Comparison of ENCODE assay signal across 16 mouse cellular contexts in the genomic region with DNA sequence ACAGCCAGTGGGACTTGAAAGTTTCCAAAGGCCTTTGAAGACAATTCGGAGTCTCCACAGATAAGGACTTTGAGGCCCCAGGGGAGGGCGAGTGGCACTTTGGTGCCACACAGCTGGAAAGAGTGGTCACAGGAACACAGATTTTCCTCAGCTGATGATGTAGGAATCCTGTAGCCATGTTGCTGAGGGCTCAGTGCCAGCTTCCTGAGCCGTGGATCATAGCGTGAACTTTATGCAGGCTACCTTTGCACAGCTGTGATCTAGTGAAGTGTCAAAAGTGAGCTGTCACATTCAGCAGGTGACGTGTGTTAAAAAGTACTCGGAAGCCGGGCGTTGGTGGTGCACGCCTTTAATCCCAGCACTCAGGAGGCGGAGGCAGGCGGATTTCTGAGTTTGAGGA. TPM values are rescaled to one million over a fixed set of nuclear protein-coding genes. Genes with fewer than 3 reads are reported as not detected.
DNase-seq lines count a peak whose midpoint lies in the region; ATAC-seq and TF ChIP-seq lines count a peak whose summit lies in the region.
"Had no signal": no experiment of that assay in that cellular context is flagged by ENCODE, and none has a peak within 500 bp of the region (broad histone marks: within the 10 kb centered on the region; RNA-seq: fewer than 3 reads in every experiment).

No protein-coding gene starts in this region.

- no peaks in the 10 kb centered on the region; the same call in 1 of the 2 replicates for H3K79me2 ChIP-seq in heart, adult 2 months (replicated peaks; ENCODE audit: control insufficient read depth, insufficient read depth, low read length)

- no peak for DNase-seq in heart, adult 2 months
- no peak for DNase-seq in heart, postnatal 14 days
- DNase-seq in kidney, postnatal 10 days: peak; percentile 41
- no peak for DNase-seq in kidney, adult 18-20 months
- DNase-seq in midbrain, embryonic 11.5 days (ENCODE audit: low spot score, missing footprints): peak; percentile 6
- DNase-seq in ovary, adult 18-20 months (ENCODE audit: low spot score): no peak
- DNase-seq: B cell, adult 2 months; layer of hippocampus, adult 9-11 months; liver, embryonic 13.5 days; right cerebral cortex, adult 18-20 months; thymus, postnatal 4 days had no signal

- H3K9me3 ChIP-seq in midbrain, embryonic 11.5 days (ENCODE audit: control insufficient read depth, low read length): no peaks in the 10 kb centered on the region
- H3K9me3 ChIP-seq in midbrain, embryonic 16.5 days (replicated peaks; ENCODE audit: control insufficient read depth, low read length, poor library complexity, severe bottlenecking): no peaks in the 10 kb centered on the region
- H3K9me3 ChIP-seq: hindbrain, embryonic 12.5 days; intestine, embryonic 15.5 days; liver, embryonic 13.5 days; midbrain, embryonic 12.5 days had no signal

- no peak for TF ChIP-seq EP300 in heart, adult 2 months (IDR thresholded peaks at IDR 0.05; ENCODE audit: insufficient read depth, low read depth, low read length)

- no peak overlapping the region; the same call in 1 of the 2 replicates for H3K9ac ChIP-seq in heart, adult 2 months (ENCODE audit: low read depth, low read length)
- no peak overlapping the region for H3K9ac ChIP-seq in midbrain, embryonic 11.5 days (ENCODE audit: low read length)
- H3K9ac ChIP-seq in midbrain, embryonic 16.5 days (ENCODE audit: low read depth, low read length): no peak overlapping the region
- H3K9ac ChIP-seq: hindbrain, embryonic 12.5 days; intestine, embryonic 15.5 days; liver, embryonic 13.5 days; midbrain, embryonic 12.5 days had no signal

- peaks cover 52% of the 10 kb centered on the region for H3K4me1 ChIP-seq in heart, adult 2 months (ENCODE audit: control insufficient read depth, insufficient read depth, low read length)
- no peaks in the 10 kb centered on the region for H3K4me1 ChIP-seq in midbrain, embryonic 11.5 days (ENCODE audit: control insufficient read depth, insufficient read depth, low read length)
- peaks cover under 1% of the 10 kb centered on the region; the same call in 1 of the 2 replicates for H3K4me1 ChIP-seq in midbrain, embryonic 16.5 days (ENCODE audit: control insufficient read depth, insufficient read depth, low read length)
- H3K4me1 ChIP-seq: midbrain, embryonic 12.5 days had no signal

- no peak for TF ChIP-seq POLR2A in heart, adult 2 months (IDR thresholded peaks at IDR 0.05; ENCODE audit: insufficient read depth, low read depth, low read length)

- no peak overlapping the region for H3K4me3 ChIP-seq in heart, adult 2 months
- no peak overlapping the region for H3K4me3 ChIP-seq in midbrain, embryonic 11.5 days (ENCODE audit: low read depth, low read length)
- no peak overlapping the region for H3K4me3 ChIP-seq in midbrain, embryonic 16.5 days (ENCODE audit: low read depth, low read length)
- H3K4me3 ChIP-seq: hindbrain, embryonic 12.5 days; intestine, embryonic 15.5 days; liver, embryonic 13.5 days; midbrain, embryonic 12.5 days; myocyte had no signal

- no peak overlapping the region for H3K4me2 ChIP-seq in midbrain, embryonic 11.5 days
- no peak overlapping the region for H3K4me2 ChIP-seq in midbrain, embryonic 16.5 days (ENCODE audit: low read length)
- H3K4me2 ChIP-seq: hindbrain, embryonic 12.5 days; intestine, embryonic 15.5 days; liver, embryonic 13.5 days; midbrain, embryonic 12.5 days had no signal

- intact Hi-C loops in heart, adult 2 months (cut with DNase I): no loop called here
- intact Hi-C loops in heart, postnatal 14 days (cut with DNase I): no loop called here

- no peaks in the 10 kb centered on the region for H3K27me3 ChIP-seq in heart, adult 2 months (ENCODE audit: control insufficient read depth, insufficient read depth, low read length)
- H3K27me3 ChIP-seq in midbrain, embryonic 11.5 days (ENCODE audit: control insufficient read depth, insufficient read depth, low read length): no peaks in the 10 kb centered on the region
- H3K27me3 ChIP-seq in midbrain, embryonic 16.5 days (ENCODE audit: control insufficient read depth, insufficient read depth, low read depth, low read length): no peaks in the 10 kb centered on the region
- H3K27me3 ChIP-seq: hindbrain, embryonic 12.5 days; intestine, embryonic 15.5 days; liver, embryonic 13.5 days; midbrain, embryonic 12.5 days had no signal

- peak overlapping the region; percentile 83 for H3K27ac ChIP-seq in heart, adult 2 months
- H3K27ac ChIP-seq in midbrain, embryonic 11.5 days (ENCODE audit: low read depth, low read length): no peak overlapping the region
- H3K27ac ChIP-seq in midbrain, embryonic 16.5 days (ENCODE audit: low read length): no peak overlapping the region; the same call in 1 of the 2 replicates
- H3K27ac ChIP-seq: hindbrain, embryonic 12.5 days; intestine, embryonic 15.5 days; liver, embryonic 13.5 days; midbrain, embryonic 12.5 days had no signal

- no peak for TF ChIP-seq CTCF in heart, adult 2 months (IDR thresholded peaks at IDR 0.05)

- 44% methylated on average over 11 of the region's 11 CpGs for WGBS in heart, adult 2 months
- WGBS in midbrain, embryonic 11.5 days: 93% methylated on average over 11 of the region's 11 CpGs
- 91% methylated on average over 11 of the region's 11 CpGs for WGBS in midbrain, embryonic 16.5 days

- ATAC-seq in midbrain, embryonic 11.5 days (ENCODE audit: low FRiP score): no peak
- ATAC-seq in midbrain, embryonic 16.5 days: no peak
- ATAC-seq: intestine, embryonic 15.5 days had no signal

- H3K36me3 ChIP-seq in heart, adult 2 months (ENCODE audit: control insufficient read depth, insufficient read depth, low read length): peaks cover 2% of the 10 kb centered on the region
- H3K36me3 ChIP-seq in midbrain, embryonic 11.5 days (ENCODE audit: control insufficient read depth, insufficient read depth, low read length): no peaks in the 10 kb centered on the region
- H3K36me3 ChIP-seq in midbrain, embryonic 16.5 days (ENCODE audit: control insufficient read depth, insufficient read depth, low read length): no peaks in the 10 kb centered on the region; the same call in none of the 2 replicates
- H3K36me3 ChIP-seq: intestine, embryonic 15.5 days had no signal

RNA-seq across cellular contexts. Expression of a gene that starts 15.4 kb away (rescaled TPM):
- 10 to 100 TPM; 61.4 to 71.3 TPM for total RNA-seq in heart, adult 2 months (2021)
- polyA plus RNA-seq in heart, adult 2 months (2012; rRNA removed): 122 and 171 TPM in 2 replicates
- 10 to 100 TPM; 91.2 to 99.6 TPM for total RNA-seq in heart, postnatal 14 days (2021)
- polyA plus RNA-seq in midbrain, embryonic 11.5 days (2014; fragmentation: Nextera tagmentation; extraction: Ambion mirVana): 30.2 TPM in 2 replicates
- 33.4 and 35.1 TPM in 2 replicates for polyA plus RNA-seq in midbrain, embryonic 16.5 days (2015; fragmentation: Nextera tagmentation; extraction: Ambion mirVana)

RNA-seq across cellular contexts. Expression of a gene that starts 16.0 kb away (rescaled TPM):
- total RNA-seq in heart, adult 2 months (2021): 10 to 100 TPM; 53.6 to 59.4 TPM
- polyA plus RNA-seq in heart, adult 2 months (2012; rRNA removed): 64.4 and 84.3 TPM in 2 replicates
- 10 to 100 TPM; 51.1 to 59.5 TPM for total RNA-seq in heart, postnatal 14 days (2021)
- polyA plus RNA-seq in midbrain, embryonic 11.5 days (2014; fragmentation: Nextera tagmentation; extraction: Ambion mirVana): 129 and 130 TPM in 2 replicates
- 102 and 103 TPM in 2 replicates for polyA plus RNA-seq in midbrain, embryonic 16.5 days (2015; fragmentation: Nextera tagmentation; extraction: Ambion mirVana)

Comparison
In these comparisons a context has a peak if more than half of its experiments do, and no peak if none do; other contexts are left out.
1. DNase-seq: peak in kidney, postnatal 10 days (single experiment) and midbrain, embryonic 11.5 days (single experiment); none in heart, adult 2 months (0 of 2), heart, postnatal 14 days (0 of 2), kidney, adult 18-20 months (single experiment) and ovary, adult 18-20 months (single experiment).